Mouse (Mus musculus): Measurements from ENCODE around the gene Dlx1.

Gene Dlx1

DNA sequence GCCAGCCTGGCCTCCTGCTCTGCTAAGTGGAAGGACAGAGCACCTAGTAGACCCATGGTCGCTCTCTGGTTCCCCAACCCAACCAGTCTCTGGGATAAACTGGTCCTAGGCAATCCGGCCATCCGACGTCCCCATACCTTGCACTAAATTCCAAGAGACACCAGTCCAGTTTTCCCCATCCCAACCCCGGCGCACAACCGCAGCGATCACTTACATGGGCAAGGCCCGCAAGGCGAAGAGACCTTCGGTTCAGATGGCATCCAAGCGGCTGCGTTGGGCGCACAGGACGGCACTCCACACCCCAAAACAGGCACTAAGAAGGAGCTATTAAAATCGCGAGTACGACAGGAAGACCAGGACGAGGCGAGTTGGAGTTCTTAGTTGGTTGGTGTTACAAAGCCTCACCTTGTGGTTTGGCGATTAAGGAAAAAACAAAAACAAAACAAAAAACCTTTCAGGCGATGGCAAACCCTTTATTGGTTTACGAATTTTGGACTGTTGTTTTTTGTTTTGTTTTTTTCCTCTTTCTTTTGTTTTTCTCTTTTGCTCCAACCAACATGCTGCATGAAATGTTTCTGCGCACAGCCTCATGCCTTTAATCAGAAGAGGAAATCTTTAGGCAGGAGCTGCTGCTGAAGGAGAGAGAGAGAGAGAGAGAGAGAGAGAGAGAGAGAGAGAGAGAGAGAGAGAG is 445 bp upstream of the Dlx1 start:
- in situ Hi-C loops (cut with MboI, MseI): loop anchor here (5.0 kb wide), 1 partner anchor 75 kb away; the partner anchor contains the start of gene Metap1d

DNA sequence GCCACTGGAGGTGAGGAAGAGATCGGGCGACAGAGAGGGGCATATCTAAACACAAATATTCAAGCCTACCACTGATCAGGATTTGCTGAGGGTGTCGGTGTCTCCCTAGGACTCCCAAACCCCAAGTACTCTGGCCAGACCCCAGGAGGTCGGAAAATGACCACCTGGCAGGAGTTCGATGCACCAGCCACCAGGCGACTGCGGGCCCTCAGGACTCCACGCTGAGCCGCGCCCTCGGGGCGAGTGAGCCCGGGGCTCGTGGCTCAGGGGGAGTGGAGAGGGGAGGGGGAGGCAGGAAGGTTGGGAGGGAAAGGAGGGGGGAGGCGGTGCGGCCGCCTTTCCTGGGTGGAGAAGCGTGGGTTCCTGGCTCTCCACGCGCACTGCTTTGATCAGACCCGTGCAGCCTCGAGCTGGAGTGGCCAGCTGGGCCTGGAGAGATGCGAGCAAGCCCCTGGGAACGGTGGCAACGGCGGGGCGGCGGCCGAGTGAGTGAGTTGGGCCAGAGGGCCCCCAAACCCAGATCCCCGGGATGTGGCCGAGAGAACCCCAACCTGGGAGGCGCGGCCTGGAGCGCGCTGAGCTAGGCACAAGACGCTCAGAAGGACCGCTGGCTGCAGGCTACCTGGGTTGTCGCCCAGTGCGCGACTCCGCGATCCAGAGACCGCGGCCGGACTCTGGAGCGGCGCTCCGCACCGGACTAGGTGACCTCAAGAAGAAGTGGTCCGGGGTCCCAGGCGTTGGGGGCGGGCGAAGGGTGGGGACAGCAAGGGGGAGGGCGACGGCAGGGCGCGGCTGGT is 999 bp downstream of the Dlx1 start:
- in situ Hi-C loops (cut with MboI, MseI): loop anchor here (5.0 kb wide), 1 partner anchor 77 kb away; the partner anchor contains the start of gene Metap1d

DNA sequence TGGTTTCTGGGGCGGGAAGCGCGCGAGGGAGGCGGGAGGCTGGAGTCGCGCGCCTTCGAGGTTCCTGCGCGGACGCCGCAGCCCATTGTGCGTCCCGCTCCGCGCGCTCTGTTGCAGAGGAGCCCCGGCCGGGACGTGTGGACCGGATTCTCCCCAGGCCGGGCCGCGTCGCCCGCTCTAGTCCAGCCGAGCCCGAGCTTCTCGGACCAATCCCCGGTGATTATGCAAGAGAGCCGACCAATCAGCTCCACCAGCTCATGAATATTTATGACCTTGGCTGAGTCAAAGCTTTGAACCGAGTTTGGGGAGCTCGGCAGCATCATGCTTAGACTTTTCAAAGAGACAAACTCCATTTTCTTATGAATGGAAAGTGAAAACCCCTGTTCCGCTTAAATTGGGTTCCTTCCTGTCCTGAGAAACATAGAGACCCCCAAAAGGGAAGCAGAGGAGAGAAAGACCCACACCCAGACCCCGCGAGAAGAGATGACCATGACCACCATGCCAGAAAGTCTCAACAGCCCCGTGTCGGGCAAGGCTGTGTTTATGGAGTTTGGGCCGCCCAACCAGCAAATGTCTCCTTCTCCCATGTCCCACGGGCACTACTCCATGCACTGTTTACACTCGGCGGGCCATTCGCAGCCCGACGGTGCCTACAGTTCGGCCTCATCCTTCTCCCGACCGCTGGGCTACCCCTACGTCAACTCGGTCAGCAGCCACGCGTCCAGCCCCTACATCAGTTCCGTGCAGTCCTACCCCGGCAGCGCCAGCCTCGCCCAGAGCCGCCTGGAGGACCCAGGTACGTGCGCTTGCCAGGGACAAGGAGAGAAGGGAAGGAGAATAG is 1.8 kb downstream of the Dlx1 start:
- in situ Hi-C loops (cut with MboI, MseI): loop anchor here (5.0 kb wide), 1 partner anchor 77 kb away; the partner anchor contains the start of gene Metap1d

DNA sequence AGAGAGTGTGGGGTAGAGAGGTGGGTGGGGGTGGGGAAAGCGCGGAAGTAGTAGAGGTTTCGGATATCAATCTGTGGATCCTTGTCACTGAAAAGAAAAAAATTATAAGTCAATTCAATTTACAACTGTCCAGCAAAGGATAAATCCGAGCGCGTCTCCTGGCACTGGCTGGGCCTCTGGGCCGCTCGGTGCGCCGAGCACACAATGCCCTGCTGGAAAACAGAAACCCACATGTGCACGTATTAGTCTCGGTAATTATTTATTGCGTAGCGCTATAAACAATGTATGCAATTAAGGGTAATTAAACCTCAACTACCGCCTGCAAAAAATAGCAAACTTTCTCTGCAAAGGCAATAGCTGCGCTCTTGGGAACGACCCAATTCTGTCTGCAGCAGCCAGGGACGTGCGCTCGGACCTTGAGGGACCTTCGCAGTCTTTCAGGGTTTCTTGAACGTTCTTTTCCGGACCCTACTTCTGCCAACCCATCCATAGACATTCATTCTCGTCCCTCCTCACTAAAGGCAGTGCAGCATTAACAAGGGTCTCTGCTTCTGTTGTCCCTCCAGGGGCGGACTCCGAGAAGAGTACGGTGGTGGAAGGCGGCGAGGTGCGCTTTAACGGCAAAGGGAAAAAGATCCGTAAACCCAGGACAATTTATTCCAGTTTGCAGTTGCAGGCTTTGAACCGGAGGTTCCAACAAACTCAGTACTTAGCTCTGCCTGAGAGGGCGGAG is 2.6 kb downstream of the Dlx1 start:
- in situ Hi-C loops (cut with MboI, MseI): no loop called here

DNA sequence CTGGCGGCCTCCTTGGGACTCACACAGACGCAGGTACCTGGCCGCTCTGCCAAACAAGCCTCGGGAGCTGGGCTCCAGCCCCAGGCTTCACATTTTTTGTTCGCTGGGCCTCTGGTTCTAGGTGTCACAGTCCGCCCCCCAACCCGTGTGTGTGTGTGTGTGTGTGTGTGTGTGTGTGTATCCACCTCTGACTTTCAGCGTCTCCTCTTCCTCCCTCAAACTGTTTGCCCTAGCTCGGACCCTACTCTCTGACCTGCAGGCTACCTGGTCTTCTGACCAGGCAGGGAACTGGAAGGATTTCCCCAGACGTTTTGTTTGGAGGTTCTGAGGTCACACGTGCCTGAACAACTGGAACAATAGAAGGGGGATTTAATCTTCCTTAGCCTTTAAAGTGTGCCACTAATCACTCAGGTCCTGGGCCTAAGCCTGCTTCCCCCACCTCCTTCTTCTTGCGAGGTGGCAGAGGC is 3.2 kb downstream of the Dlx1 start:
- in situ Hi-C loops (cut with MboI, MseI): no loop called here

DNA sequence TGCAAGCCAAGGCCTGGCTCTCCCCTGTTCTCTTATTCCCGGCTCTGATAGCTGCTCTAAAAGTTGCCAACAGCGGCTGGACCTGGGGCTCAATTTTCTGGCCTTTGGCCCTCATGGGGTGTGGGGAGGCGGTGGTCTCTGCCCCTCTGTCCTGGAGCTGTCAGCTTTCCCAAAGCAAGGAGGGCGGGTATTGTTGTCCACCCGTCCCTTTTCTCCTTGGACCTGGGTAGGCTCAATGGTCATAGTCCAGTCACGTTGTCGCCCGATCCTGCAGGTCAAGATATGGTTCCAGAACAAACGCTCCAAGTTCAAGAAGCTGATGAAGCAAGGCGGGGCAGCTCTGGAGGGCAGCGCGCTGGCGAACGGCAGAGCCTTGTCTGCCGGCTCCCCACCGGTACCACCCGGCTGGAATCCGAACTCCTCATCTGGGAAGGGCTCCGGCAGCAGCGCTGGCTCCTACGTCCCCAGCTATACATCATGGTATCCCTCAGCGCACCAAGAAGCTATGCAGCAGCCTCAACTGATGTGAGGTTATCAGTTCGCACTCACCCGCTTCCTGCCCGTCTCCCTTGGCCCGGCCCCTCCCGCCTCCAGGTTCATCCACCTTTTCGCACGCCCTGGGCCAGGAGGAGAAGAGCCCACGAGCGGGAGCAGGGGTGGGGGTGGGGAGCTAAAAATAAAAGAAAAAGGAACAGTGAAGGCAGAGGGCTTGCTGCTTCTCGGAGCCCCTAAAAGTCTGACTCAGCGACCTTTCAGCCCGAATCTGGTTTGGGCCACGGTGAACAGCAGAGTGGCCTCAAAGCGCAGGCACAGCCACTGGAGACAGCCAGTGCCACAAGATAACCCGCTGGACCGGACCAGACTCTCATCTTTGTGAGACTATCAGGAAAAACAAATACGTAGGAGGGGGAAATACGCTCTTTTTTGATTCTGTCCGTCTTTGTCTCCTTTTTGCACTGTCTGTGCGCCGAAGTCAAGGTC is 4.4 kb downstream of the Dlx1 start:
- in situ Hi-C loops (cut with MboI, MseI): no loop called here

DNA sequence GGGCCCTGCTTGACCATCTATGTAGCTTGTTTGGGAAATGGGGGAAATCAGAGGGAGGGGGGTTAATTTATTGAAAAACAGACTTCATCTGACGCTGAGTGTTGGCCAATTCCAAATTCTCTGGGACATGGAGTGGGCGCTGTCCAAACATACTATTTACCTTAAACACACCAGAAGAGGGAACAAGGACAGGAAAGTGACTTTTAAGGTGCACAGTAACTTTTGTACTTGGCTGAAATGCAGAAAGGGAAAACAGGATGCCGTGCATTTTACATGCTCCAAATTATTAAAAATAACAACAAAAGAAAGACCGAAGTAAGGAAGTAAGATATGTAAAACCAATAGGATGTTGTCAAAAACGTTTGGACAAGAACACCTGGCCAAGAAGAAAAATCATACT is 5.2 kb downstream of the Dlx1 start:
- in situ Hi-C loops (cut with MboI, MseI): no loop called here

DNA sequence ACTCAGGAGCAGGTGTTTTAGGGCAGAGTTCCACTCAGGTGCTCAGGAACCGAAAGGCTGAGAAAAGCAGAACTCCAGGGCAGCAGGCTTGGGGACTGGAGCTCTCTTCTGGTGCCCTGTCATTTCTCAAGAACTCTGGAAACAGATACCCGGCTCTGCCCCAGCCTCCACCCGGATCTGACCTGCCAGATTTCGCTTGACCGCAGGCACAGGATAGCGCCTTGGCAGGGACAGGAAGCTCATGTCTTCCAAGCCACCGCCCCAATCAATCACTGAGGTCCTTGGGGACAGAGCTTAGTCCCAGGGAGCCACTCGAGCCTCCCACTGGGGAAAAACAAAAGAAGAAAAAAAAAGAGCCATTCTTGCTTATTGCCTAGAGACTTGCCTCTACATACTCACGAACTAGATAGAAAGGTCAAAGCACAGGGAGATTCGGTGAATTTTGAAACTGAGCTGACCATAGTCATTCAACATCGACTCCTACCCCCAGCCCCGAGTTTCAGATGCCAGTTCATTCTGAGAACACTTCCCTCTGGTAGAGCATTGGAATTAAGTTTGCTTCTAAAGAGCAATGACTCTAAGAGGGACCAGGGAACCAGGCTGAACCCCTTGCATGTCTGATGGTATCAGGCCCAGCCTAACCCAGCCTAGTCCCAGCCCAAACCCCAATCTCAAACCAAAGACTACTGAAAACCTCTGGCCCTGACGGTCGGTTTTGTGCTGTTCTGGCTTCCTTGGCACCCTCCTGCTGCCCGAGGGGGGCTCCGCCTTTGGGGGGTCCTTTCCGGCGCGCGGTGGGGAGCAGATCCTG is 6.5 kb downstream of the Dlx1 start:
- in situ Hi-C loops (cut with MboI, MseI): no loop called here

DNA sequence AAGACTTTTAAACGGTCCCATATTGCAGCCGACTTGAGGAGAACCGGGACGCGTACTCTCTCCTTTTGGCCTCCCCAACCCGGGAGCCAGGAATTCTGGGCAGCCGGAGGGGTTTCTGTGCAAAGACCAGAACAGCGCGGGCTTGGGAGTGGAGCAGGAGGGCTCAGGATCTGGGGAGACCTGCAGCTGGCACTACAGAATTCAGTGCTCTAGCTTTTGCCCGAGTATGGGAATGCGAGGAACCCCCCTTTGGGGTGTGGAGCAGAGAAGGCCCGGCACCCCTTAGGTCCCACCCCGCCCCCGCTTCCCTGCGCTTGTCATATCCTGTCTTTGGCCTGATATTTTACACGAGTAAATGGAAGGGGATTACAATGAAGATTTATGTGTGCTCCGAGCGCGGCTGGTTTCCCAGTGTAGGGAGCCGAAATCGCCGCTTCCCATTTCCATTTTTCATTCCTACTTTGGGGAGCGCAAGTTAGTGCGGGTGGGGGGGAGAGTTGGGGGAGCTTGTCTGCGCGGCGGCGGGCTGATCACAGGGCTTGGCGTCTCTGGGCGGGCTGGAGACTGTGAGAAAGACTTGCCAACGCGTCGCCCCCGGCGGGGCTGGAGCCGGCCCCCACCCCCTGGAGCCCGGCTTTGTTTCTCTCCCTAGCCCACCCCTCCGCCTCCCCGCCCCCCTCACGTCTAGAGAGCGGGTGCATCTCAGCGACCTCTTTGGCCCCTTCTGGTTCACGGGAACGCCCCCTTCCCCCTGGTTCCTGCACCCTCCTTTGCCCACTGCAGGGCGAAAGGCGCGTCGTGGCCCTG is 12.9 kb downstream of the Dlx1 start:
- in situ Hi-C loops (cut with MboI, MseI): no loop called here

DNA sequence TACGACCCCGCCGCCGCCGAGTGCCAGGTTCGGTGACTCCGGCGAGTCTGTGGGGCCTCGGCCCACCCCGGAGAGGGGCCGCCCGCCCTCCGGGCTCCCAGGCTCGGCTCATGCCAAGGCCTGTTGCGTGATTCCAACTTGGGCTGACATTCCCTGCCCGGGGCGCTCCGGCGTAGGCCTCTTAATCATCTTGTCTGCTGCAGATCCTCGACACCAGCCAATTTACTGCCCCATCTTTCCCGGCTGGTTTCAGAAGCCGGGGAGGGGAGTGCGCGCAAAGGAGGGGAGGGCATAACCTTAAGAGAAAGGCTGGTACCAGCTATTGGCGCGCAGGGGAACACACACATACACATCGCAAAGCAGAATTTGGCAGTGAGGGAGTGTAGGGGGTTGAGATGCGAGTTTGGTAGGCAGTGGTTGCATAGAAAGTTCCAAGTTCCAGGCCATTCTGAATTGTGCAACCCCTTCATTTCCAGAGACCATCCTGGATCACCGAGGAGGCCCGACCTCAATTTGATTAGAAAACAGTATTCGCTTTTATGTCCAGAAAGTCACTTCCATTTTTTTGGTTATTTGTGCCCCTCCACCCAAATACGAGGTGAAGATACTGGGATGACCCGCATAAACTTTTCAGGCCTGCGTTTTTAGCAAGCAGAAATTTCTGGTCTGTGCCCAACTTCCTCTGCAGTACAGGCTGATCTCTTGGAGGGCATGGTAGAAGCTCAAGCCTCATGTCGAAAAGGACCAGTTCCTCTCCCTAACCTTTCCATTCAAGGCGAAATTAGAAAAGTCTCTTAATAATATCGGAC is 13.7 kb downstream of the Dlx1 start:
- in situ Hi-C loops (cut with MboI, MseI): no loop called here

DNA sequence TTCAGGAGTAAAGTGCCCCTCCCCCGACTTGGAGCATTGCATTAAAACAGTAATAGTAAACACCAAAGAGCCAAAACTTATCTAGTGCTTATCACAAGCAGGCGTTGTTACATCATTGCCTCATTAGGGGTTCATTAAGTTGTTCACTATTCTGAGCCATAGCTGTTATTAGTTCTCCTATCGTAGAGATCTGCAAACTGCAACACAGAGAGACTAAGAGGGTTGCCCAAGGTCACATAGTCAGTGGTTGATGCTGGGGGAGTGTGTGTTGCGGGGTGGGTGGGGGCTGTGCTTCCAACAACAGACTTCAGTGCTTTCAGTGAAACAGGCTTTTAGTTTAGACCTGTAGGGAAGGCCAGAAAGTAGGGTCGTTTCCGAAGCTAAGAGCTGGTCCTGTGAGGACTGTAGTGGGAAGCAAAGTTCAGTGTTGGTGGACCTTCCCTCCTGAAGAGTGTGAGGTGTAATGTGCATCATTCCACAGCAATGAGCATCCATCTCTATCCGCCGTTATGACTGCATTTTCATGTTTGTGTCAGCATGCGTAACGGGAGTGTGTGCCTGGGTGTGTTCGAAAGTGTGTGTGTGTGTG is 14.4 kb downstream of the Dlx1 start:
- in situ Hi-C loops (cut with MboI, MseI): no loop called here

DNA sequence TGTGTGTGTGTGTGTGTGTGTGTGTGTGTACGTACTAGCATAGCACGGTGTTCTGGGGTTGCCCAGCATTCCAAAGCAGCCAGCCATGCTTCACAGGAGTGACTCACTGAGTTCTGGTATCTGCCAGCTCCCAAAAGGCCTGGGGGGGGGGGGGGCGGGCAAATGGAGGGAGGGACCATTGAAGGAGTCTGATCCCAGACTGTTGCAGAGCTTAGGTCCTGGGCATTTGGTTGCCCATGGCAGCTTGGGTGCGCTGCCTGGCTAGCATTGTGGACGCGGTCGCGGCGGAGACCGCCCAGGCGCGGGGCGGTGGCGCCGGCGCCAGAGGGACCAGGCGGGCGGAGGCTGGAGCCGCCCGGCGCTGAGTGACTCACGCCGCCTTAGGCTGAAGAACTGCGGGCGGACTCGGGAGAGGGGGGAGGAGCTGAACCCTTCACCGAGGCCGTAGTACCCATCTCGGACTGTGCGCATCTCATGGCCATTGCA is 14.9 kb downstream of the Dlx1 start:
- in situ Hi-C loops (cut with MboI, MseI): no loop called here

DNA sequence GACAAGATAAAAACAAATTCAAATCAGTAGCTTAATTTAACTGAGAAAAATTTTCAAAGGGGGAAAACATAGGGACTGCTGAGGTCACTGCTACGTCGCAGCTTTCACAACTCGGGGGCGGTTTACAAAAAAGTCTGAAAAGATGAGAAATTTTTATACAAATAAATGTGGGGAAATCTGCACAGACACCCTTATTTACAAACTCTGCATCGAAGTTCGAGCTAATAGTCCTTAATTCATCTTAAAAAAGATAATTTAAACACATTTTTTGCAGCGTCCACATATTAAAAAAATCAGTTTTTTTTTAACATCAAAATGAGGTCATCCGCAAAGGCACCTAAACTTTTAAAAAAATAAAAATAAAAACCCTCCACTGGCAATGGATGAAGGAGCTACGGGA is 15.6 kb downstream of the Dlx1 start:
- in situ Hi-C loops (cut with MboI, MseI): no loop called here

DNA sequence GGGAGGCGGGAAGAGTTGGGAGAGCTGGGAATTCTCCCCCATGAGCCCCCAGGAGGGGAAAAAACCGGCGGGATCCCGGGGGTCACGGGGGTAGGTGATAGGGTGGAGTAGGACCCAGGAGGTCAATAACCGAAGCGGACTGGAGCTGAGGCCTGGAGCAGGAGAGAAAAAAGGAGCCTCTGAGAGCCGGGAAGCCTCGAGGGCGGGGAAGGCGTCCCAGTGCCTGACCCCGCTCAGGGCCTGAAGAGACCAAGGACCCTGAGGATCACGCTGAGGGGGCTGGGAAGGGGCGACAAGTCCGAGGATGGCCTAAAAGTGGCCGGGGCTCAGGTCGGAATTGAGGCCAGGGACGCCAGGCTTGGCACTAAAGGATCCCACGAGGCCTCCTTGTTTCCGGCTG is 16.0 kb downstream of the Dlx1 start:
- in situ Hi-C loops (cut with MboI, MseI): no loop called here

DNA sequence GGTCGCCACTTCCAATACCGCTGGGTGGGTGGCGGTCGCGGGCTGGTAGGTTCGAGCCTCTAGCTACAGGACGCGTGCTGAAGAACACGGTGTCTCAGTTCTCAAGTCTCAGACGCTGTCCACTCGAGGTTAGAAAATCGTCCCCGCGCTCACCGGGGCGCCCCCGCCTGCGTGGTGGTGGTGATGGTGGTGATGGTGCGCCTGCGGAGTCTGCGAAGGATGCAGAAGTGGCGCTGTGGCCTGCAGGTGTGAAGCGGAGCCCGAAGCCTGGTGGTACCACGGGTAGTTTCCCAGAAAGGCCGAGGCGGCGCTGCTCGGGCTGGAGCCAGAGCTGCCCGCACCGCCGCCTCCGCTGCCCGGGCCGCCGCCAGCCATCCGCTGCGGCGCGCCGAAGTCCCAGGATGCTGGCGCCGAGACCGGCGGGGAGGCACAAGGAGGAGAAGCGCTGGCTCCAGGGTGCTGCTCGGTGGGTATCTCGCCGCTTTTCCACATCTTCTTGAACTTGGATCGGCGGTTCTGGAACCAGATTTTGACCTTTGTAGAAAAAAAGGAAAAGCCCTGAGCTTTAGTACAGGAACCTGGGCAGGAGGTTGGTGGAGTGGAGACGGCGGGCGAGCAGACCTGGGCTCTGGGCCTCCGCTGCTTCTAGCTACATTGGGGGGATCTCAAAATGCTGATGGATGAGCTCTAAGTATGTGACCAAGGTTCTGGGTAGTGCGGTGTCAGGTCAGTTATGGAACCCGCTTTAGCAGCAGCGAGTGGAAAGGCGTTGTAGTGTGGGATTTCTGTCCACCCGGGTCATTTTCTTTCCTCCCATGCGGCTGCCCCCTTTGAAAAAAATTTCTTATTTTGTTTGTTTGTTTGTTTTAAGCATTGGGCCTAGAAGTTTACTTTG is 16.7 kb downstream of the Dlx1 start:
- in situ Hi-C loops (cut with MboI, MseI): no loop called here

DNA sequence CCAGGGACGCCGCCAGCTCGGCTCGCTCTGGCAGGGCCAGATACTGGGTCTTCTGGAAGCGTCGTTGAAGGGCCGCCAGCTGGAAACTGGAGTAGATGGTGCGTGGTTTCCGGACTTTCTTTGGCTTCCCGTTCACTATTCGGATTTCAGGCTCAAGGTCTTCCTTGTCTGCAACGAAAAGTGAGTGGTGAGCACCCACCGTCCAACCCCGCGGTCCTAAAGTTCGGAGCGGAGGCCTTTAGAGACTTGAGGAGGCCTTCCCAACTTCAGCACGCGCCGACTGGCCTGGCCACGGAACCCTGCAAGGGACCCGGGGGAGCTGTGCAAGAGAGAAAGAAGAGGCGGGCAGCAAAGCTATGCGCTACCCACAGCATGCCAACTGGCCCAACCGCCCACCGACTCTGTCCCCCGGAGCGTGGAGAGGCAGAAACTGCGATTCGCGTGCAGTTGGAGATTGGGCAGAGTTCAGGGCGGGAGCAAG is 17.5 kb downstream of the Dlx1 start:
- in situ Hi-C loops (cut with MboI, MseI): no loop called here
